Mouse (Mus musculus) MN1 (cell line): Measurements from ENCODE around the gene Onecut3.

ENCODE experiments used
- DNase-seq: peaks from one replicate; pipeline ENCODE4 v3.0.0-alpha.2; 2016; ENCODE audit warnings: low spot score

Gene Onecut3

GRCm38 (mm10) chr10:80494732-80495131, at the start of gene Onecut3:
Onecut3 (plus strand) TSS chr10:80494835.
- no peak for DNase-seq

GRCm38 (mm10) chr10:80445052-80445451, 49.6 kb upstream of the Onecut3 start:
- no peak for DNase-seq

GRCm38 (mm10) chr10:80445898-80446601, 48.6 kb upstream of the Onecut3 start:
- peak; percentile 72 for DNase-seq

- no peak for DNase-seq
Measured at GRCm38 (mm10) chr10:80450599-80450998, 44.0 kb upstream of the Onecut3 start.

GRCm38 (mm10) chr10:80453601-80454000, 41.0 kb upstream of the Onecut3 start:
- no peak for DNase-seq

GRCm38 (mm10) chr10:80454781-80455180, 39.9 kb upstream of the Onecut3 start:
- DNase-seq: no peak

- no peak for DNase-seq
Measured at GRCm38 (mm10) chr10:80455697-80456096, 38.9 kb upstream of the Onecut3 start.

GRCm38 (mm10) chr10:80459236-80459635, 35.4 kb upstream of the Onecut3 start:
- DNase-seq: peak; percentile 47

- DNase-seq: no peak
Measured at GRCm38 (mm10) chr10:80459671-80460070, 35.0 kb upstream of the Onecut3 start.

GRCm38 (mm10) chr10:80460324-80460723, 34.3 kb upstream of the Onecut3 start:
- DNase-seq: no peak

GRCm38 (mm10) chr10:80461346-80461745, 33.3 kb upstream of the Onecut3 start:
- DNase-seq: no peak

- no peak for DNase-seq
Measured at GRCm38 (mm10) chr10:80464381-80465035, 30.1 kb upstream of the Onecut3 start.

- DNase-seq: no peak
Measured at GRCm38 (mm10) chr10:80465066-80465465, 29.6 kb upstream of the Onecut3 start.

- peak; percentile 93 for DNase-seq
Measured at GRCm38 (mm10) chr10:80475290-80475959, 19.2 kb upstream of the Onecut3 start.

GRCm38 (mm10) chr10:80478531-80478930, 16.1 kb upstream of the Onecut3 start:
- DNase-seq: no peak

GRCm38 (mm10) chr10:80481002-80481401, 13.6 kb upstream of the Onecut3 start:
- DNase-seq: no peak

GRCm38 (mm10) chr10:80486862-80487379, 7.7 kb upstream of the Onecut3 start:
- DNase-seq: no peak

GRCm38 (mm10) chr10:80490051-80490450, 4.6 kb upstream of the Onecut3 start:
- DNase-seq: no peak

- DNase-seq: no peak
Measured at GRCm38 (mm10) chr10:80495901-80496300, 1.3 kb downstream of the Onecut3 start.

GRCm38 (mm10) chr10:80496421-80496820, 1.8 kb downstream of the Onecut3 start:
- no peak for DNase-seq

GRCm38 (mm10) chr10:80502291-80502690, 7.7 kb downstream of the Onecut3 start:
- DNase-seq: no peak

- no peak for DNase-seq
Measured at GRCm38 (mm10) chr10:80502819-80503314, 8.2 kb downstream of the Onecut3 start.
